Mouse (Mus musculus): Measurements from ENCODE around the gene Hist1h2be.
"Not testable (repeated sequence)": the region's sequence is repeated elsewhere in the genome, so short reads cannot be mapped to it uniquely, and the experiment has no call there.

The Hist1h2be gene

DNA sequence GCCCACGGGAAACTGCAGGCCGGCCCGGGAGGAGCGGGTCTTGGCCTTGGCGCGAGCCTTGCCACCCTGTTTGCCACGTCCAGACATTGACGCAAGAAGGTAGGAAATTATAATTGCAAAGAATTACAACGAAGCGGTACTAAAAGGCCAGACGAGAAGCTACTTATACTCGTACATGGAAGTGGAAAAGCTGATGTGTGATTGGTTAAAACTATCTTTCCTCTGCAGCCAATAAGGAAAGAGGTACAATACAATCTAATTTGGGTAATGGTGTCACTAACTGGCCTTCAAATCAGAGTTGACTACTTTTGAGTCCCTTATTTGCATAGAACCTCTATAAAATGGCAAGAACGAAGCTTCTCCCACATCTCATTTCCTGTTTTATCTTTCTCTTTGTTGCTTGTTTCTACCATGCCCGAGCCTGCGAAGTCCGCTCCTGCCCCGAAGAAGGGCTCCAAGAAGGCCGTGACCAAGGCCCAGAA is 49.9 kb downstream of the Hist1h2be start, which contains the start of the genes Hist1h2ae and Hist1h2bg:
Gene Hist1h2ae (minus strand): TSS at position 199 of the 482 bp plus-strand sequence.
Gene Hist1h2bg (plus strand): TSS at position 375 of the 482 bp plus-strand sequence.
- ChIA-PET POLR2A (interaction anchor here (0.6 to 22.3 kb wide), 131 partner anchors 8 to 1855 kb away, joined by 3 to 794 read pairs (median 6); partner anchors contain the start of genes Hist1h2ac (in 4 of the 4), Hist1h2bc (in 4 of the 4), Hist1h3e (in 4 of the 4) and Hist1h4d (in 4 of the 4)), CTCF (interaction anchor here in 1 of 4 experiments (0.6 kb wide), 1 partner anchor 37 kb away, joined by 3 read pairs; no protein-coding TSS in a partner anchor)

DNA sequence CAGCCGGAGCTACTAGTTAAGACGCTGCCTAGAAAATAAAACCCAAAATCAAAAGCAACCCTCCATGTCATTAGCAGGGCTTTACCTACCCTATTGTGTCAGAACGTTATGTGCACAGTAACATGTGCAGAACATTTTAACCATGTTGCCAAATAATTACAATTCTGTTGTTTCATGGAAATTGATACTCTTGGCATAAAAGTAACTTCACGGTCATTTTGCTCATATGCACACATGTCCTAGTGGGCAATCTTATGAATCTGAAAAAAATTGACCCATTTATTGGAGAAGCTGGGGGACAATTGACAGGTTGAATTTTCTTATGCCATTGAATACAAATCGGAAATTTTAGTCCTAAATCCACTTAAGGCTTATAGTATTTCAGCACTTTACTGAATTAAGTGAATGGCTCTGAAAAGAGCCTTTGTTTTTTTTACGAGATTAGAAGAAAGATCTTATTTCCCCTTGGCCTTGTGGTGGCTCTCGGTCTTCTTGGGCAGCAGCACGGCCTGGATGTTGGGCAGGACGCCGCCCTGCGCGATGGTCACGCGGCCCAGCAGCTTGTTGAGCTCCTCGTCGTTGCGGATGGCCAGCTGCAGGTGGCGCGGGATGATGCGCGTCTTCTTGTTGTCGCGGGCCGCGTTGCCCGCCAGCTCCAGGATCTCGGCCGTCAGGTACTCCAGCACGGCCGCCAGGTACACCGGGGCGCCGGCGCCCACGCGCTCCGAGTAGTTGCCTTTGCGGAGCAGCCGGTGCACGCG is 50.5 kb downstream of the Hist1h2be start:
- ChIA-PET POLR2A (interaction anchor here (0.6 to 22.3 kb wide), 121 partner anchors 8 to 1854 kb away, joined by 3 to 794 read pairs (median 6); partner anchors contain the start of genes Hist1h3e (in 4 of the 4), Hist1h4d (in 4 of the 4), Hist1h1a (in 3 of the 4) and Hist1h1c (in 3 of the 4)), CTCF (interaction anchor here in 1 of 4 experiments (0.6 kb wide), 1 partner anchor 47 kb away, joined by 15 read pairs; no protein-coding TSS in a partner anchor)

DNA sequence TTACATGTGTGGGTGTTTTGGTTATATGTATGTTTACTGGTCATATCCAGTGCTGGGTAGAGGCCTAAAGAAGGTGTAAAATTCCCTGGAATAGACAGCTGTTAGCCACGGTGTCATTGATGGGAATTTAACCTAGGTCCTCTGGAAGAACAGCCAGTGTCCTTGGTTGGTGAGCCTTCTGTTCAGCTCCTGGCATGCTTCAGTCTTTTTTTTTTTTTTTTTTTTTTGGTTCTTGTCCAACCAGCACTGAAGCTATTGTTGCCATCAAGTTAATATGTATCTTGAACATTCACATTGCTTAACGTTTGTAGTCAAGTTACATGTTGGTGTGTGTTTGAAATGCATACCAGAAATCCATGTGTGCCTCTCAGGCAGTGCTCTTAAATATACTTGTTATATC is 56.4 kb downstream of the Hist1h2be start:
- CTCF ChIA-PET: interaction anchor here in 1 of 4 experiments (0.6 kb wide), 2 partner anchors 34 to 1522 kb away, joined by 5 read pairs; no protein-coding TSS in a partner anchor
- POLR2A ChIA-PET: interaction anchor here in 3 of 4 experiments (0.6 to 9.9 kb wide), 34 partner anchors 8 to 1847 kb away, joined by 3 to 217 read pairs (median 6); partner anchors contain the start of genes Hist1h4d (in 3 of the 3), Hist1h2ac (in 2 of the 3), Hist1h2ad (in 2 of the 3) and Hist1h2ae (in 2 of the 3)

DNA sequence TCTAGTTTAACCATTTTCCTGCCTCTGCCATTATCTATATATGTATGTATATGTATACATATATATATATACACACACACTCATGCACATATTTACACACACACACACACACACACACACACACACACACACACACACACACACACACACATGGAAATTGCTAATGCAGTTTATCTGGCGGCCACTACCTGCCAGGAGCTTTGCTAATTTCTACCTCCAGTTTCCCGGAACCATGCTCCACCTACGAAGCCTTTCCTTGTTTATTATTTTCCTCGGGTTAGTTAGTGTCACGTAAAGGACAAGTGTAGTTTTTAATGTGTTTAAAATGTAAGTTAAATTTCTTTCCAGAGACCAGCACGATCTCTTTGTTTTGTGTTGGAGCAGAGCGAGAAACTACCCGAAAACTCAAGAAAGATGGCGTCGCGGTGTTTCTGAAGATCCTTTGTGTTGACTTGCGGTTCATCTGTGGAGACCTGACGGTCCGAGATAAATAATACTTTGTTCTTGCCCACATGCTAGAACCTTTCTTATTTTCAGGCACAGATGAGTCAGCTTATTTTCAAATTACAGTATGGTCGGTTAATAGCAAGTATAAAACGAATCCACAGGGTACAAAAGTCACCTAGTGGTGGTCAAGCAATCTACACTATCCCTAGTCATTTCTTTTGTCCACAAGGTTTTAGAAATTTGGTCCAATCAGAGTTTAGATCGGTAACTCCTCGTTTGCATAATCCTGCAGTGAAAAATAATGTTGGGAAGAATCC is 58.0 kb downstream of the Hist1h2be start:
- ChIA-PET POLR2A (interaction anchor here (0.6 to 9.9 kb wide), 48 partner anchors 8 to 1604 kb away, joined by 3 to 217 read pairs (median 5); partner anchors contain the start of genes Hist1h2ae (in 4 of the 4), Hist1h2bg (in 4 of the 4), Hist1h2bc (in 3 of the 4) and Hist1h2bf (in 3 of the 4)), CTCF (interaction anchor here in 2 of 4 experiments (0.6 to 0.7 kb wide), 2 partner anchors 270 to 1594 kb away, joined by 3 to 4 read pairs; no protein-coding TSS in a partner anchor)

DNA sequence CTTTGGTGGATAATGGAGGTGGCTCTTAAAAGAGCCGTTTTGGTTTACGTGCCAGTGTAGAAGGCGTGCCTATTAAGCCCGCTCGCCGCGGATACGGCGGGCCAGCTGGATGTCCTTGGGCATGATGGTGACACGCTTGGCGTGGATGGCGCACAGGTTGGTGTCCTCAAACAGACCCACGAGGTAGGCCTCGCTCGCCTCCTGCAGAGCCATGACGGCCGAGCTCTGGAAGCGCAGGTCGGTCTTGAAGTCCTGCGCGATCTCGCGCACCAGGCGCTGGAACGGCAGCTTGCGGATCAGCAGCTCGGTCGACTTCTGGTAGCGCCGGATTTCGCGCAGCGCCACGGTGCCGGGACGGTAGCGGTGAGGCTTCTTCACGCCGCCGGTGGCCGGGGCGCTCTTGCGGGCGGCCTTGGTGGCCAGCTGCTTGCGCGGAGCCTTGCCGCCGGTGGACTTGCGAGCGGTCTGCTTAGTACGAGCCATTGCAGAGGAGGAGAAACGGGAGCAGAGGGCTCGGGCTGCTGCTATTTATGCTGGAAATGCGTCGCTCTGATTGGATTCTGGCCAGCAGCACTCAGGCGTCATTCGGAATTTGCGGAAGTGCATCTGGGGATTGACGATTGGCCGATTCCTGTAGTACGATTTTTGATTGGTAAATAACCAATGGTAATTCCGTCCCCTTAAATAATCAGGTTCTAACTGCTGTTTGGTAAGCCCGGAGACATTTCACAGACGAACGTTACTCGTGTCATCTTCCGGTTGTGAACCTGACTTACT is 58.9 kb downstream of the Hist1h2be start, which contains the start of gene Hist1h3e:
Gene Hist1h3e (minus strand): TSS at position 487 of the 777 bp plus-strand sequence.
- CTCF ChIA-PET: interaction anchor here in 1 of 4 experiments (0.7 kb wide), 1 partner anchor 269 kb away, joined by 3 read pairs; no protein-coding TSS in a partner anchor
- POLR2A ChIA-PET: interaction anchor here (0.6 to 9.9 kb wide), 41 partner anchors 9 to 1527 kb away, joined by 3 to 217 read pairs (median 7); partner anchors contain the start of genes Hist1h2ae (in 4 of the 4), Hist1h2bg (in 4 of the 4), Hist1h2bc (in 3 of the 4) and Hist1h4d (in 3 of the 4)

DNA sequence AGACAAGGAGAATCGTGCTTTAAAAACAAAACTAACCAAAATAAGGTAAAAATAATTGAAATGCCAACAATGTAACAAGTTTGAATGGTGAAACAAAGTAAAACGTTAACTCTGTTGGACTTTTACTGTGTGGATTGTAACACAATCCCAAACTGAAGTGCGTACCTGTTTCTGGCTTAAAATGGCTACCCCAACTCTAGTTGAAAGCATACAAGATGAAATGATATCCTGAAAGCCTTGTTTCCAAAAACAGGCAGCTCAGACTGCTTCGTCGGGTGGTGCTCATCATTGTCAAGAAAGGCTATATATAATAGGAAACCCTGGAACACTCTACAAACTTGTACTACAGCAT is 59.4 kb downstream of the Hist1h2be start:
- CTCF ChIA-PET: not testable (repeated sequence)
- POLR2A ChIA-PET: interaction anchor here (0.6 to 9.9 kb wide), 39 partner anchors 9 to 1883 kb away, joined by 3 to 217 read pairs (median 7); partner anchors contain the start of genes Hist1h2ae (in 4 of the 4), Hist1h2bg (in 4 of the 4), Hist1h4d (in 3 of the 4) and Hist1h4f (in 3 of the 4)

DNA sequence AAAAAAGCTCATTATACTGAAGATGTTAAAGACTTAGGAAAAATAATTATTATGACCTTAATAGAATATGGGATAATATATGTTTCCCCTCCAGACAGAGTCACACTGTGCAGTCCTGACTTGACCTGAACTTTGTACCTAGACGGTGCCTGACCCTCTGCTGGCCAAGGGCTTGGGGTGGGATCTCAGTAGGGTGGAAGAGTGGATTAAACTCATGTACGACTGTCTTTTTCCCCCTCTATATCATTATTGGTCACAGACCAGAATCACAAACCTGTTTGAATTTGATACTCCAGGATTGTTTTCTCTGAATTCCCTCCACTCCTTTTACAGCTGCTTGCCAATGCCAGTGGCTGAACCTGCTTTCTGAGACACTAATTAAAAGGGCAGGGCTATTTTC is 60.2 kb downstream of the Hist1h2be start:
- CTCF ChIA-PET: interaction anchor here in 1 of 4 experiments (0.6 kb wide), 1 partner anchor 813 kb away, joined by 3 read pairs; no protein-coding TSS in a partner anchor
- POLR2A ChIA-PET: interaction anchor here (0.6 to 9.9 kb wide), 30 partner anchors 8 to 254 kb away, joined by 3 to 217 read pairs (median 7); partner anchors contain the start of genes Hist1h2ae (in 4 of the 4), Hist1h2bg (in 4 of the 4), Hist1h4f (in 4 of the 4) and Hist1h2ad (in 2 of the 4)

DNA sequence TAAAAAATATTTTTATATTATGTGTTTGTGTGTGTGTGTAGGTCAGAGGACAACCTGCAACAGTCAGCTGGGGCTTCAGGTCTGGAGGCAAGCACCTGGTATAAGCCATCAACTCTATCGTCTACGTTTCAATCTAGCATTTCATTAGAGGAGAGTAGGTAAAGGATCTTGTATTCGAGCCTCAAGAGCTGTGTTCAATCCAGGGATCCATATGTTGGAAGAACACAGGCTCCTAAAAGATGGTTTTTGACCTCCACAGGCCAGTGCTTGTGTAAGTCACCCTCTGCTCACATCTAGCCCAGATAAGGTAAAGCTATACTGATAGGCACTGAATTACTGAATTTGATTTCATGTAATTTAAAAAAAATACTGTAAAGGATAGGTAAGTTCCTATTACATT is 64.0 kb downstream of the Hist1h2be start:
- POLR2A ChIA-PET: interaction anchor here (0.5 to 11.8 kb wide), 58 partner anchors 7 to 1803 kb away, joined by 3 to 692 read pairs (median 20); partner anchors contain the start of genes Hist1h2ae (in 4 of the 4), Hist1h2bg (in 4 of the 4), Hist1h1c (in 3 of the 4) and Hist1h2ac (in 3 of the 4)
- CTCF ChIA-PET: interaction anchor here in 1 of 4 experiments (1.1 kb wide), 1 partner anchor 16 kb away, joined by 3 read pairs; no protein-coding TSS in a partner anchor

DNA sequence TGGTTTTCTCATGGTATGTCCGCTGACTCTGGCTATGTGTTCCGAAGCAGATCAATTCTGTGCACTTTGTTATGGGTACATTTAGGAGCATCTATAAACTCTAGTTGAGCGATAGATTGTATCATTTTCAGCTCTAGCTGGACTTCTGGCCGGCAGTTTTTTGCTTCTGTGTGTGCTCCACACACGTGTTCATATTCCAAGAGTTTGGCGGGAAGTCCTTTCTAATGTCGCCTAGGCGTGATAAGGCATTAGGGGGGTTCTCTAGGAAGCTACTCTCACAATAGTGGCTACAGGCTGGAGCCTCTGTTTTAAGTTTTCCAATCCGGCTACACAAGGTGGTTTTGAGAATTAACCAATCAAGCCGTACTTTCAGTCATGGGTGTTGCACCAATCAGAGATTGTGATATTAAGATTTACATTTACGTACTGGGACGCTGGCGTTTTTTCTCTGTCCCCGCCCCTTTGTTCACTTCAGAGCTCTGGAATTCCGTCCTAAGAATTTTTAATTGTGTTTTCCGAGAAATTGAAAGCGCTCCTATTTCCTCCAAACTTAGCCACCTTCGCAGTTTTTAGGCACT is 65.0 kb downstream of the Hist1h2be start:
- CTCF ChIA-PET: interaction anchor here in 1 of 4 experiments (1.0 to 2.6 kb wide), 2 partner anchors 42 to 131 kb away, joined by 5 to 10 read pairs; partner anchors contain the start of gene Abt1
- POLR2A ChIA-PET: interaction anchor here (0.5 to 11.8 kb wide), 142 partner anchors 8 to 1835 kb away, joined by 3 to 692 read pairs (median 6); partner anchors contain the start of genes Hist1h1a (in 4 of the 4), Hist1h1e (in 4 of the 4), Hist1h2ae (in 4 of the 4) and Hist1h2bg (in 4 of the 4)

DNA sequence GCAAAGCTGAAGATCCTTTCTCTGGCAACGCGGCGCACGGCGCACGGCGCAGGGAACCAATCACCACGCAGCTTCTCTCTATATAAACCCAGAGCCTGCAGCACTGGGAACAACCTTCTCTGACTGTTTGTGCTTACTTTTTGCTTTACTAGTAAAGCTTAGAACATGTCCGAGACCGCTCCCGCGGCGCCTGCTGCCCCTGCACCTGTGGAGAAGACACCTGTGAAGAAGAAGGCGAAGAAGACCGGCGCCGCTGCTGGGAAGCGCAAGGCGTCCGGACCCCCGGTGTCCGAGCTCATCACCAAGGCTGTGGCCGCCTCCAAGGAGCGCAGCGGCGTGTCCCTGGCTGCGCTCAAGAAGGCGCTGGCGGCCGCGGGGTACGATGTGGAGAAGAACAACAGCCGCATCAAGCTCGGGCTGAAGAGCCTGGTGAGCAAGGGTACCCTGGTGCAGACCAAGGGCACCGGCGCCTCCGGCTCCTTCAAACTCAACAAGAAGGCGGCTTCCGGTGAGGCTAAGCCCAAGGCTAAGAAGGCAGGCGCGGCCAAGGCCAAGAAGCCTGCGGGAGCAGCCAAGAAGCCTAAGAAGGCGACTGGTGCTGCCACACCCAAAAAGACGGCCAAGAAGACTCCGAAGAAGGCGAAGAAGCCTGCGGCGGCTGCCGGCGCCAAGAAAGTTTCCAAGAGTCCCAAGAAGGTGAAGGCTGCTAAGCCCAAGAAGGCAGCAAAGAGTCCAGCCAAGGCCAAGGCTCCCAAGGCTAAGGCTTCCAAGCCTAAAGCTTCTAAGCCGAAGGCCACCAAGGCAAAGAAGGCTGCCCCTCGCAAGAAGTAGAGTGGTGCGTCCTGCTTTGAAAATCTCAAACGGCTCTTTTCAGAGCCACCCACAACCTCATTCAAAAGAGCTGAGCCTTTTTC is 65.7 kb downstream of the Hist1h2be start:
- POLR2A ChIA-PET: interaction anchor here (0.6 to 11.8 kb wide), 179 partner anchors 9 to 1835 kb away, joined by 3 to 692 read pairs (median 5); partner anchors contain the start of genes Hist1h1a (in 4 of the 4), Hist1h1e (in 4 of the 4), Hist1h2ae (in 4 of the 4) and Hist1h2af (in 4 of the 4)
- CTCF ChIA-PET: interaction anchor here in 1 of 4 experiments (0.7 to 2.6 kb wide), 3 partner anchors 43 to 154 kb away, joined by 3 to 10 read pairs (median 5); partner anchors contain the start of gene Abt1

DNA sequence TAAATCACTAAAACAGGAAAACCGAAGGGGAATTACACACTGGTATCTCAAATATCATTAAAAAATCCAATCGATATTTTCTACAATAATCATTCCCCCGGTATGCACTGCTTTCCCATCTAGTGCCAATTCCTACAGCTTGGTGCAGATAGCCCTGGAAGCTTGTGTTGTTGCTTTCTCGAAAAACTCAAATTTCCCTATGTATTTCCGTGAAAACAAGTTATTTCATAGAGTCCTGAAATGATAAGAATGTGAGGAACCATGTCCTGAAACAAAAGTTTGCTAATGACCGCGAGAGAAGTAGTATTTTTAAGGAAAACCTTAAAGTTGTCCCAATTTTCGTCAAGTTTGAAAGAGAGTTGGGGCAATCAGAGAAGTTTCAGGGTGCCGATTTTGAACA is 66.5 kb downstream of the Hist1h2be start:
- ChIA-PET POLR2A (interaction anchor here (0.6 to 11.8 kb wide), 117 partner anchors 8 to 1834 kb away, joined by 3 to 692 read pairs (median 10); partner anchors contain the start of genes Hist1h2ae (in 4 of the 4), Hist1h2af (in 4 of the 4), Hist1h2bg (in 4 of the 4) and Hist1h2bh (in 4 of the 4)), CTCF (interaction anchor here in 1 of 4 experiments (0.7 to 2.6 kb wide), 2 partner anchors 130 to 153 kb away, joined by 3 to 10 read pairs; partner anchors contain the start of gene Abt1)

DNA sequence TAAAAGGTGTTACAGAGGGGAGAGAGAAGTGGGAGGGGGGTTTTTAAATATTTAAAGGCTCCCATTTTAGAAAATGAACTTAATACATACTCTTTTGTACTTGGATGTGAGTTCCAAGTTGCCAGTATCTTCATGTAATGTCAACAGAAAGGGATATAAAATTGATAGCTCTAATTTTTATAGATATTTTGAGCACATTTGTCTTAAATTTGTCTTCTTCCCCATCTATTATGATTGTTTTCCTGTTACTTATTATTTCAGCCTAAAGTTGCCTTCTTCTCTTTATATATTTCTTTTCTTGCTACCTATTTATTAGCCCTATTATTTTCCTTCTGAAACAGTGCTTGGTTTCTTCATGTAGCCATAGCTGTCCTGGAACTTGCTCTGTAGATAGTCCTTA is 68.0 kb downstream of the Hist1h2be start, which contains the start of gene Hist1h1d:
Gene Hist1h1d (plus strand): TSS at position 301 of the 400 bp plus-strand sequence.
- CTCF ChIA-PET: no interaction called here

DNA sequence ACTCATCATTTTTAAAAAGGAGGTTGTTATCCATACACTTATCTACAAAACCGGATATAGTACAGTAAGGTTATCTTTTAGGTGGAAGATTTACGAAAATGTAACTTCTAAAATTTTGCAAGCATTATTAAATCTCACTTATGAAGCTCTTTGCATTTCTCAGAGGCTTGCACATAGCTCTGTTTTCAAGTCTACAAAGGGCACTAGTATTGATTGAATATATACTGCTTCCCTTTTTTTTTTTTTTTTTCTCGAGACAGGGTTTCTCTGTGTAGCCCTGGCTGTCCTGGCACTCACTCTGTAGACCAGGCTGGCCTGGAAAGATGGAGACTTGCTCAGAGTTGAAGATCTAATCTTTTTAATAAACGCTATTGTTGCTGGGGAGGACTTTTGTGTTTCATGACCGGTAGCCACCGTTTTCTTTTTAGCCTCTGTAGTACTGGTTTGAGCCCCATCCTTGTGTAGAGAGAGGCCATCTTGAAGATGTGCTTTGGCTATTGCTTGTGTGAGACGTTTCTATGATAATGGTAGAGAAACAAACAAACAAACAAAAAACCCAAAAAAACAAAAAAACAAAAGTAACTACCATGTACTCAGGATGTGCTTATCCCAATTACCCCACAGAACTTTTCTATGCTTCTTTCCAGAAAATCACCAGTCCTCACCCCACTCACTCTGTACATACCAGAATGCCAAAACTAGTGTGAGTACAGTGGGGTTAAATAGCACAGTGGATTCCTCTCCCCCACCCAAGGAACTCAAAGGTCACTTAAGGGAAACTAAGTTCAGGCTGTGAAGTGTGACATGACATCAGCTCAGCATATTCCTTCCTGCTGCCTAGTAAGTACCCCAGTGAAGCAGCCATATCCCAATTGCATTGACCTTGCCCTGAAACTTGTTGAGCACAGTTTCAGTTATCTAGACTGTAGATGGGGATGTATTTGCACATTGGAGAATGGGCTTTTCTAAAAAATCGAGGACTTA is 68.7 kb downstream of the Hist1h2be start:
- CTCF ChIA-PET: interaction anchor here in 1 of 4 experiments (1.2 kb wide), 1 partner anchor 145 kb away, joined by 3 read pairs; no protein-coding TSS in a partner anchor
- POLR2A ChIA-PET: interaction anchor here (0.5 to 11.8 kb wide), 61 partner anchors 9 to 1515 kb away, joined by 3 to 692 read pairs (median 9); partner anchors contain the start of genes Hist1h2af (in 4 of the 4), Hist1h2bf (in 4 of the 4), Hist1h2ac (in 3 of the 4) and Hist1h2ad (in 3 of the 4)

More for the DNA sequence above, 68.0 kb downstream of the Hist1h2be start, which contains the start of gene Hist1h1d:
- POLR2A ChIA-PET: interaction anchor here in 3 of 4 experiments (1.0 to 11.8 kb wide), 21 partner anchors 11 to 1518 kb away, joined by 3 to 692 read pairs (median 88); partner anchors contain the start of genes Hist1h2ae (in 3 of the 3), Hist1h2bf (in 3 of the 3), Hist1h2bg (in 3 of the 3) and Hist1h2ad (in 2 of the 3)

Data from embryonic stem cell, embryonic (primary cell).